Comparison of ENCODE assay signal across 9 mouse cellular contexts in the genomic region with DNA sequence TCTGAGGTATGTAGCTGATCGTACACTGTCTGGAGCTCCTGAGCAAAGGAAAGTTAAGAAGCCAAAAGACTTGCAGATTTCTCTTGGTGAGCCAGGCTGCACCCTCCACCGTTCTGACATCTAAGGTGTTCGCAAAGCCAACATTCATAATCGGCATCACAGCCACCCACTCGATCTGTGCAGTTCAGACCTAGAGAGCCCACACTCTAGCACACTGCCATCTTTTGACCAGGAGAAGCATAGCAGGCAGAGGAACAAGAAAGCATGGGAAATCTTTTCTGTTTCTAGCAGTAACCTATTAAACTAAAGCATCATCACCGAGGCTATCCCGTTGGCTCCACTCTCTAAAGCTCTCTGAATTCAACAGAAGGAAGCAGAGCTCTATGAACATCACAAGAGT. TPM values are rescaled to one million over a fixed set of nuclear protein-coding genes. Genes with fewer than 3 reads are reported as not detected.
A peak's percentile ranks its signal among the peaks of the same experiment; 100 is the strongest.
DNase-seq lines count a peak whose midpoint lies in the region; ATAC-seq and TF ChIP-seq lines count a peak whose summit lies in the region.
"Had no signal": no experiment of that assay in that cellular context is flagged by ENCODE, and none has a peak within 500 bp of the region (broad histone marks: within the 10 kb centered on the region; RNA-seq: fewer than 3 reads in every experiment).

No protein-coding gene starts in this region.

- no peaks in the 10 kb centered on the region for H3K4me1 ChIP-seq in forebrain, embryonic 11.5 days (replicated peaks; ENCODE audit: control insufficient read depth, insufficient read depth, low read length)
- H3K4me1 ChIP-seq in forebrain, embryonic 10.5 days = no peaks in the 10 kb centered on the region
- no peaks in the 10 kb centered on the region for H3K4me1 ChIP-seq in kidney, embryonic 14.5 days (ENCODE audit: control insufficient read depth, insufficient read depth, low read length)
- no peaks in the 10 kb centered on the region for H3K4me1 ChIP-seq in liver, postnatal 0 days (ENCODE audit: insufficient read depth)

- no peak overlapping the region for H3K4me2 ChIP-seq in forebrain, embryonic 11.5 days (ENCODE audit: low read depth, low read length, severe bottlenecking)
- no peak overlapping the region for H3K4me2 ChIP-seq in kidney, embryonic 14.5 days (replicated peaks; ENCODE audit: low read depth, low read length)
- H3K4me2 ChIP-seq in liver, postnatal 0 days (ENCODE audit: low read depth, low read length) = no peak overlapping the region

- no peak for TF ChIP-seq EP300 in liver, postnatal 0 days (IDR thresholded peaks at IDR 0.05; ENCODE audit: low read depth)

- H3K36me3 ChIP-seq in forebrain, embryonic 11.5 days (ENCODE audit: control insufficient read depth, insufficient read depth, low read length) = no peaks in the 10 kb centered on the region
- no peaks in the 10 kb centered on the region for H3K36me3 ChIP-seq in forebrain, embryonic 10.5 days (replicated peaks)
- H3K36me3 ChIP-seq in kidney, embryonic 14.5 days (ENCODE audit: control insufficient read depth, insufficient read depth, low read length) = no peaks in the 10 kb centered on the region
- no peaks in the 10 kb centered on the region for H3K36me3 ChIP-seq in liver, postnatal 0 days (replicated peaks; ENCODE audit: insufficient read depth, low read length)

- no peaks in the 10 kb centered on the region for H3K27me3 ChIP-seq in forebrain, embryonic 11.5 days (ENCODE audit: control insufficient read depth, insufficient read depth, low read length)
- no peaks in the 10 kb centered on the region for H3K27me3 ChIP-seq in forebrain, embryonic 10.5 days (ENCODE audit: poor library complexity, severe bottlenecking)
- no peaks in the 10 kb centered on the region for H3K27me3 ChIP-seq in kidney, embryonic 14.5 days (ENCODE audit: control insufficient read depth, insufficient read depth, low read length)
- no peaks in the 10 kb centered on the region for H3K27me3 ChIP-seq in liver, postnatal 0 days (ENCODE audit: insufficient read depth, low read length)

- H3K4me3 ChIP-seq in forebrain, embryonic 11.5 days (ENCODE audit: low read depth, low read length) = no peak overlapping the region
- H3K4me3 ChIP-seq in forebrain, embryonic 10.5 days = no peak overlapping the region
- no peak overlapping the region for H3K4me3 ChIP-seq in kidney, embryonic 14.5 days (ENCODE audit: low read length)
- H3K4me3 ChIP-seq in liver, postnatal 0 days (ENCODE audit: low read depth, low read length) = no peak overlapping the region

- peak; percentile 57 for TF ChIP-seq CTCF in liver, postnatal 0 days (IDR thresholded peaks at IDR 0.05; ENCODE audit: low read depth)

- ATAC-seq in forebrain, embryonic 11.5 days (replicated peaks; ENCODE audit: low FRiP score) = peak; percentile 55
- ATAC-seq in CD4-positive, CD25-positive, alpha-beta regulatory T cell, adult 4 months = peak; percentile 20
- 0 out of 2 replicates have a peak, but pooled peaks have one; percentile 32 for ATAC-seq in kidney, embryonic 14.5 days (ENCODE audit: low FRiP score, low TSS enrichment)
- ATAC-seq in liver, postnatal 0 days = no peak

- WGBS in forebrain, embryonic 11.5 days = 59% methylated on average over 7 of the region's 7 CpGs
- 57% methylated on average over 7 of the region's 7 CpGs for WGBS in forebrain, embryonic 10.5 days
- 45% methylated on average over 7 of the region's 7 CpGs for WGBS in kidney, embryonic 14.5 days
- WGBS in liver, postnatal 0 days (ENCODE audit: insufficient replicate concordance) = 41% methylated on average over 7 of the region's 7 CpGs

- H3K27ac ChIP-seq in forebrain, embryonic 11.5 days (ENCODE audit: low read depth, low read length) = no peak overlapping the region
- H3K27ac ChIP-seq in forebrain, embryonic 10.5 days = no peak overlapping the region
- H3K27ac ChIP-seq in kidney, embryonic 14.5 days (ENCODE audit: low read depth, low read length) = no peak overlapping the region
- H3K27ac ChIP-seq in liver, postnatal 0 days (ENCODE audit: low read depth) = no peak overlapping the region

- DNase-seq in forebrain, embryonic 11.5 days (ENCODE audit: low spot score) = peak; percentile 50
- no peak for DNase-seq in forebrain, embryonic 10.5 days (ENCODE audit: extremely low spot score, low spot score)
- peak; percentile 2 for DNase-seq in embryo, embryonic 9.5 days (ENCODE audit: extremely low spot score)
- no peak for DNase-seq in liver, postnatal 0 days
- DNase-seq in right cerebral cortex, adult 18-20 months = peak; percentile 42
- no peak for DNase-seq in gastrocnemius, postnatal 25 days

- H3K9me3 ChIP-seq in forebrain, embryonic 11.5 days (ENCODE audit: control insufficient read depth, low read length) = no peaks in the 10 kb centered on the region
- H3K9me3 ChIP-seq in forebrain, embryonic 10.5 days = no peaks in the 10 kb centered on the region
- H3K9me3 ChIP-seq in kidney, embryonic 14.5 days (ENCODE audit: control insufficient read depth, low read length) = no peaks in the 10 kb centered on the region
- H3K9me3 ChIP-seq in liver, postnatal 0 days (ENCODE audit: low read length) = no peaks in the 10 kb centered on the region

- no peak overlapping the region for H3K9ac ChIP-seq in forebrain, embryonic 11.5 days (ENCODE audit: low read length)
- no peak overlapping the region for H3K9ac ChIP-seq in kidney, embryonic 14.5 days (ENCODE audit: low read depth, low read length)
- no peak overlapping the region for H3K9ac ChIP-seq in liver, postnatal 0 days (replicated peaks)

RNA-seq across cellular contexts. Expression of a gene that starts 59.2 kb away (rescaled TPM):
- polyA plus RNA-seq in forebrain, embryonic 11.5 days (2014; fragmentation: Nextera tagmentation; extraction: Ambion mirVana) = 0.16 TPM in 1 of 2 replicates, not detected in the other
- not detected in 2 replicates for polyA plus RNA-seq in forebrain, embryonic 10.5 days (2016; fragmentation: Nextera tagmentation; extraction: Ambion mirVana)
- 1 to 10 TPM; 2.4 to 2.8 TPM for polyA plus RNA-seq in CD4-positive, CD25-positive, alpha-beta regulatory T cell, adult 4 months (2017; shearing (Covaris generic))
- 0.18 TPM in 1 of 2 replicates, not detected in the other for polyA plus RNA-seq in kidney, embryonic 14.5 days (2014; fragmentation: Nextera tagmentation; extraction: Ambion mirVana)
- polyA plus RNA-seq in liver, postnatal 0 days (2015; fragmentation: Nextera tagmentation; extraction: Ambion mirVana) = not detected in 2 replicates
- total RNA-seq in gastrocnemius, postnatal 25 days (2021) = not detected
- total RNA-seq: left cerebral cortex, adult 8-10 months had no signal

Comparison
In these comparisons a context has a peak if more than half of its experiments do, and no peak if none do; other contexts are left out.
1. DNase-seq: peak in forebrain, embryonic 11.5 days (single experiment), embryo, embryonic 9.5 days (single experiment) and right cerebral cortex, adult 18-20 months (single experiment); none in forebrain, embryonic 10.5 days (single experiment), liver, postnatal 0 days (single experiment) and gastrocnemius, postnatal 25 days (single experiment).